Mouse (Mus musculus) urinary bladder, postnatal 36 days (tissue): ENCODE measurements at regions not wholly inside any gene's neighbourhood (a gene's known extent, or its start where the extent isn't known, plus 50 kb on each side); places are given as distances from the start of the nearest gene placed in this dataset.
A peak's percentile ranks its signal among the peaks of the same experiment; 100 is the strongest.

ENCODE experiments used
- DNase-seq, 2 experiments: peaks; one replicate each; pipeline ENCODE4 v3.0.0; 2022; ENCODE audit warnings: low spot score in 2 of 2, mixed read lengths in 1 of 2

DNA sequence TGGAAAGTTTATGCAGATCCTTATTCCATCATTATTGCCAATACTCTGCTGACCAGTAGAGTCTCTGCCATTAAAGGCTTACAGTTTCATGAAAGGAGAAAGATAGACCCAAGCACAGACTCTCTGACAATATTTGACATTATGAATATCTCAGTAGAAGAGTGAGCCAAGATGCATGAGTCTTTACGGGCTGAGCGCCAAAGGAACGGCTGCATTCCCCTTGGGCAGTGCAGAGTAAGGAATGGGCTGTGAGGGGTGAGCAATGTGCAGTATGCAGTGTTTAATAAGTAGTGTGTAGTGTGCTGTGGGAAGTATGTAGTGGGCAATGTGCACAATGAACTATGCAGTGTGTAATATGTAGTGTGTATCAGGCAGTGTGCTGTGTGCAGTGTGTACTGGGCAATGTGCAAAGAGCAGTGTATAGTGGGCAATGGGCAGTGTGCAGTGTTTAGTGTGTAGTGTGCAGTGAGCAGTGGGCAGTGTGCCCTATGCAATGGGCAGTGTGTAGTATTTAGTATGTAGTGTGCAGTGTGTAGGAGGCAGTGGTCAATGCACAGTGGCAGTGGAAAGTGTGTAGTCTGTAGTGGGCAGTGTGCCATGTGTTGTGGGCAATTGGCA is 671.8 kb downstream of the 5730522E02Rik start:
- DNase-seq: peak in 1 of 2 experiments; percentile 1

DNA sequence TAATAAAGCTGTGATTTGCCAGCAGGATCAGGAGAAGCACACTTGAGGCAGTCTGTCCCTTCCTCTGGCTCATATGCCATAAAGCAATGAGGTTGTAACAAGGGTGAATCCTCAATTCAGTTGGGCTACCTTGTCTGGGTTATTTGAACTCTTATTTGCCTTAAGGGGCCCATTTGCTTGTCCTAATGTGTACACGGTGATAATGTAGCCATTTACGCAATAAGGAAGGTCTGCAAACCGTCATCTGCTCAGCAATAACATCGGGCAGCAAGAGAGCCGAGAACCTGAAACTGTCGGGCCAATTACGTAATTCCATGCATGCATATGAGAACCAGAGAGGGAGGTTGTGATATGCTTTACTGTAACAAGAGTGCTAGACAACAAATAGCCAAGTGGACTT is 674.5 kb downstream of the 5730522E02Rik start:
- DNase-seq: no peak

DNA sequence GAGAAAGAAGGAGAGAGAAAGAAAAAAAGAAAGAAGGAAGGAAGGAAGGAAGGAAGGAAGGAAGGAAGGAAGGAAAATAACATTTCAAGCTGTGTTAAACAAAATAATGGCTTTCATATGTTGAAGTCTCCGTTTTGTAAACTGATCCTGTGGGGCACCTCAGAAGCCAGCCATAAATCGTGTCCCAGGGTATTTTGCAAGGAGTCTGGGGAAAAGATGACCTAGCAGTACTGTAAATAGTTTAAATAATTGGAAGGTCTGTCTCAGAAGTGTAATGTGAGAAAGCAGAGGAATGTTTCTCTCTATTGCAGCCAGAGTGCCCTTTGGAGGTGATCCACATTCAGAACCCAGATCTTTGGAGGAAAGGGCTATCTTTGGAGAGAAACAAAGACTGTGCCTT is 677.5 kb downstream of the 5730522E02Rik start:
- DNase-seq: no peak

DNA sequence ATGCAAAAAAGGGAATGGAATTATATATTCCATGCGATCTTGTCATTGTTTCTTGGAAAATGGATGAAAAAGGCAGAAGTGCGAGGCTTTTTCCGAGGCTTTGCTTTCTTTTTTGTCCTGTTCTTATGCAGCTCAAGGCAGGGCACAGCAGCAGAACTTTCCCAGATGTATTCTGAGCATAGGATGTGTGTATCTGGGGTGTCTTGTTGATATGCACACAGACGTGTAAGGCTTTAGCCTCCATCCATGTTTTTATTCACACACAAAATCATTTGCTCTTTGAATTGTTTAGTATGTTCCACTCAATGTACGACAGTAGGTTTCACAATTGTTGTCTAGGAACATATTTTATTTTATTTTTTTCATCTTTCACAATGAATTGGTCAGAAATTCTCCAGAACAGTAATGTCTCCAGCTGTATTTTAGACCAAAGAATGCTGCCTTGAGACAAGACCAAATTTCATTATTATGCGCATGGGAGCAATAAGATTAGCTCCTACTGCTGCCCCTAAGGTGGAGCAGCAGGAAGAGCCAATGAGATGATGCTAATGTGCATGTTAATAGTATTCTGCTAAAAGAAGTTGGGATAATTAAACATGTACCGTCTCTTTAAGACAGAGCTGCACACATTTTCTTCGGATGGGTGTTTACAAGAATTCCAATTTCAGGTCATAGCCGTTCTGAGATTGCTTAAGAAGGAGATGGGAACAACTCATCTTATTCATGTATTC is 678.7 kb downstream of the 5730522E02Rik start:
- no peak for DNase-seq

DNA sequence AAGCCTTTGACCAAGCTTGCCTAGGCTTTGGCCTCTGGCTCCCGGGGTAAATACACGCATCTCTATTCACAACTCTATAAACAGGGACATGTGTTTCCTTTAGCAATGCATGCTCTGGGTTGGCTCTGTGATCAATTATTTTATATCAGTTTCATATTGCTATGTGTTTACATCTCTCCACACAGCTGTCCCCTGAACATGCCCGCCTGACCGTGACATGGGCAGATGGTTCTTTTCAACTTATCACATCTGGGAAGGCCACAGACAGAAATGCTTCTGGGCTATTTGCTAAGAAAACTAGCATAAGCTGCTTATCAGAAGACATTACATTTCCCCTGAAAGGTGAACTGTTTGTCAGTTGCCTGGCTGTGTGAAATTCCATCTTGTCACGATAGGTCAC is 682.5 kb downstream of the 5730522E02Rik start:
- DNase-seq: no peak

DNA sequence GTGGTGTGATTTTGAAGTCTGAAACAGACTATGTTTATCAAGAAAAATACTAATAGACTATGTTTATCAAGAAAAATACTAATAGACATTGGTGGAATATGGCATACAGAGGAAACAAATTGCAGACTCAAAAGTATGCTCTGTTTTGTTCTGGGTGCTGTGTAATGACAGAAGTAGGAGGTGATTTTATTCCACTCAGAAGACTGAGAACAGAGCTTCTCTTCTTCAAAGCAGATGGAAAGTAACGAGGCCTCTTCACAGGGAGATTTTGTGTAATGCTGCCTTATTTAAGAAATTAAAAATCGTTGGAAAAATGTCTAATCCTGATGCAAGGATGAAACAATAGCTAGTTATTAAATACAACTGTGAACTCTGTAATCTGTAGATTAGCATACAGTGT is 691.7 kb downstream of the 5730522E02Rik start:
- DNase-seq: no peak

DNA sequence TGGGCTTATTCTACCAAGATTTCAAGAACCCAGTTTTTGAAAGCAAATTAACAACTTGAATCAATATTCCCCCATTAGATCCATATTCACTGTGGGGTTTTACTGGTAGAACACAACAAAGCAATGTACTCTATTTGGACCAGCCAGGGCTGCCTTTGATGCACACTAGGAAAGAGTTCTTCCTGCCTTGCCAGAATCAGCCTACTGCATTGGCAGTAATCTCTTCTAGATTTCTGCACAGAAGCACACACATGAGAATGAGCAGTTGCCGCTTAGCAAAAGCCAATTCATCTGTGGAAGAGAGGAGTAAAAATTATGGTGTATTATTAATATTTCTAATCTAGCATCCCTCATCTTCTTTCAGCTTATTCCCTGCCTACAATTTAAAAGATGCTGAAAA is 692.4 kb downstream of the 5730522E02Rik start:
- DNase-seq: no peak

DNA sequence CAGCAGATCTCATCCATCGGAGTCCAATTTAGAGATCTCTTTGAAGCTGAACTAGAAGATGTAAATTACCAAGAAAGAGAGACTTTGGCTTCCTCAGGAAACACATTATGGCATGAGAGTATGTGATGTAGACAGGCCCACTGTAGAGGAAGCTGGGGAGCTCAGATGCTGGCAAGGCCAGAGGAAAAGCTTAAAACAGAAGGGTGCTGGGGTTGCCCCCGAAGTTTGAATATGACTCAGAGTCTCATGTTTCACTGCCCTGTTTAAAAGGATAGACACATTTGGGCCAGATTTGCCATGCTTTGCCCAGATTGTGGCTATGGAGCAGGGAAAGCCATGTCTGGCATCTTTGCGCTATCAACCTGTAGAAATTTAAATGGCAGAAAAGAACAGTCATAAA is 705.1 kb downstream of the 5730522E02Rik start:
- DNase-seq: no peak

DNA sequence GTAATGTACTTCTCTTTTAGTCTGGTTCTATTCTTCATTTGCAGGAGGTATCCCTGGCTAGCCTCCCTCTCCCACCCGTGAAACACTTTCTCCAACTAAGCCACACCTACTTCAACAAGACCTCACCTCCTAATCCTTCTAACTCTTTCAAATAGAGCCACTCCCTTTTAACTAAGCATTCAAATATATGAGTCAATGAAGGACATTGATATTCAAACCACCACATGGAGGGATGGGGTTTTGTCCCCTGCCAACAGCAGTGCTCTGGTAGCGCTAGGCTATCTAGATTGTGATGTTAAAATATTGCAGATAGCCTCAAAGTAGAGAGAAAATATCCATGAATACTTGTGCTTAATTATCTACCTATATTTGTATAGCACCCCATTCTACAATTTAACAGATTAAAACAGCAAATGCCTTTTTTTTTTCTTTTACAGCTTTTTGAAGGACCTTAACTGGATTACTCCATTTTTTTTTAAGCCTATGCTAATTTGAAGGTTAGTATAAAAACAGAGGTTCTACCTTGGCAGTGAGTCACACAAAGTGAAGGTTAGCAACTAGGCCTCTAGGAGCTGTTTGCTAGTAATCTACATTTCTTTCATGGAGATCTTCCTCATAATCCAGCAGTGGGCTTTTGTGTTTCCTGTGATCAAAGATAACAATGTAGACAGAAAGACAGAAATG is 736.7 kb downstream of the 5730522E02Rik start:
- no peak for DNase-seq

DNA sequence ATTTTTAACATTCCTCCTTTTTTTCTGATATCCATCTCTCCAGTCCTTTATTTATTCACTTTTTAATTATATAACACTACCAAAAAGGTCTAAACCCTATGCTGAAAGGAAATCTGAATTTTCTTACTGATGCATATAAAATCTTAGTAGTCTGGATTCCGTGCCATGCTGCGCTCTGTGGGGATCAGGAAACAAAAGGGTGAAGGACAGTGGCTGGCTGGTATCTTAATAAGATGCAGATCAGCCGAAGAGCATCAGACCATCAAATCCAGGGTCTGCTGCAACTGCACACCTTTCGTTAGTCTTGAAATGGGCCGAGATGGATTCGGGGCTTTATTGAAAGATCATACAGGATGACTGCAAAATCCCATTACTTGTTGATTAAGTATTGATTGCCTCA is 740.7 kb downstream of the 5730522E02Rik start:
- DNase-seq: no peak

DNA sequence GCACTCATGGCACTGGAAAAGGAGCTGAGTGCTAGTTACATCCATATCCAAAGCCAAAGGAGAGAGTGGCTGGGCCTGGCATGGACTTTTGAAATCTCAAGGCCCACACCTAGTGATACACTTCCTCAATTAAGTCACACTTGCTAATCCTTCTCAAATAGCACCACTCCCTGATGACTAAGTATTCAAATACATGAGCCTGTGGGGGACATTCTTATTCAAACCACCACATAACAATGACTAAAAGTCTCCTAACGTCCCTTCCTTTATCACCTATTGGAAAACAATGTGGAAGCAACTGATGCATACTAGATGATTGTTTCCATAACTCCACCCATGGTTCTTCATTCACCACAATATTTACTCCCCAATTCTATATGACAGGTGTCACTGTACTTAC is 773.4 kb downstream of the 5730522E02Rik start:
- no peak for DNase-seq

DNA sequence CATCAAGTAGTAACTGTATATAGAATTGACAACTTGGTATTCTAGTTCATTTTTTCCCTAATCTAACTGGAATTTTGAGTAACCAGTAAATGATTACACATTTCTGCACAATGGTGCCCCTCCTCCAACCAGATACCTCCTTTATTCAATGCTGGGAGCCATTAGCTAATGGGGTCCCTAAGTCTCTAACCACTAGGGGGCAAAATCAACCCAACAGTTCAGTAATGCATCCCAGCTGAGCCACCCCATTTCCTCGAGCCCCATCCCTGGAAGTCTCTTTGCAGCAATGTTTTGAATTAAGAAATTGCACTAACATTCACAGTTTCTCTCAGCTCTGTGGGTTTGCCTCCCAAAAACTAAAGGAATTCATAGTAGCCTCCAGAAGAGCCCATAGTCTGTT is 774.9 kb downstream of the 5730522E02Rik start:
- no peak for DNase-seq

DNA sequence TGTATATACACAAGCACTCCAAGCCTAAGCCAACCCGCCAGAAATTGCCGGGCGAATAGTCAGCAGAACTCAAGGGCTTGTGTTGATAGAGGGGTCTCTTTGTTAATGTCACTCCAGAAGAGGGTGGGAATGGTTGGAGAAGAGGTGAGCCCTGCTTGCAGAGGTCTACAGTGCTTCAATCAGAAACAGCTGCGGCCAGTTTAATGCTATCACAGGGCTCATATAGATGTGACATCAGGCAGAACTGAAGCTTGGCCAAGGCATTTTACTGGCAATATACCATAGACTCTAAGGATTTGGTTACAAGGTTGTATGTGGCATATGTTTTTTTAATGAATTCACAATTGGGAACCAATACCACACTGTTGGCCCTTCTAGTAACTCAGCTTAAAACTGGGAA is 787.4 kb downstream of the 5730522E02Rik start:
- no peak for DNase-seq

DNA sequence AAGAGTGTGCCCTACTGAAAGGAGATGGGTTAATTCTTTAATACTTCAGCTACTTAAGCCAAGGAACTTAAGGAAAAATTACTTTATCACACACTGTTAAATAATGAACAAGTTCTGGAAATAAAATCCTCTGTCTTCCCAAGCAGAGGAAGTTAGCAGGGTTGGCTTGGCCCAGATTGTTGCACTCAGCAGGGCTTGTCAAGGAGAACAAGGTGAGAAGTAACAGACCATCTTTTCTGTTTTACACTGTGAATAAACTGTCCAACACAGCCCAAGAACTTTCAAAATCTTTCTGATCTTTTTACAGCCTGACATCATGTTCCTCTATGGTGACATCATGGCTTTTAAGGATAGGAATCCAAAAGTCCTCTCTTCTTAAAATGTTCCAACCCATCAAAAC is 789.1 kb downstream of the 5730522E02Rik start:
- DNase-seq: no peak

DNA sequence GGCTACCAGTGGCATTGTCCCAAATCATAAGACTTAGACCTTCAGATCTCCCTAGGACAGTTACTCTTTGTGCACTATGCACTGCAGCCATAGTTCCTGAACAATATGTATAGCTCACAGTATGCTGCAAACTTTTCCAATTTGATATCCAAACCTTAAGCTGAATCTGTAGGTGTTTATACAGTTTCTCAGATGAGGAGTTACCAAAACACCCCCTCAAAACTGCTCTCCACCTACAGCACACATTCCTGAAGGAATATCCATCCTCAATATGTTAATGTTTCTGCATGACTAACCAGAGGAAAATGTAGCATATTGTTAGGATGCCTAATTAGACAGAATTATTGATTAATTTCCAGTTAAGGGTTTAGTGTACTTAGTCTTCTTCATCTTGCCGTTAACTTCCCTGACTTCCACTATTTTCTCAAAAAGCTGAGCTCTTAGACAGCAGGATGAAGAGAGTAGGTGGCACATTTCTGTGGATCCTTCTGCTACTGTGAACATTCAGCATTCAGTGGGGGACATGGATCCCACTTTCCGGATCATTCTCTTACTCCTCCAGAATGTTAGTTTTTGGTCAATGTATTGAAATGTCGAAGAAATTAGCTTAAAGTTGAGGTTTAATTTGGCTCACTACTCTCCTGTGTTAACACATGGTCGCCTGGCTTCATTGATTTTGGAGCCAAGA is 800.0 kb downstream of the 5730522E02Rik start:
- no peak for DNase-seq

DNA sequence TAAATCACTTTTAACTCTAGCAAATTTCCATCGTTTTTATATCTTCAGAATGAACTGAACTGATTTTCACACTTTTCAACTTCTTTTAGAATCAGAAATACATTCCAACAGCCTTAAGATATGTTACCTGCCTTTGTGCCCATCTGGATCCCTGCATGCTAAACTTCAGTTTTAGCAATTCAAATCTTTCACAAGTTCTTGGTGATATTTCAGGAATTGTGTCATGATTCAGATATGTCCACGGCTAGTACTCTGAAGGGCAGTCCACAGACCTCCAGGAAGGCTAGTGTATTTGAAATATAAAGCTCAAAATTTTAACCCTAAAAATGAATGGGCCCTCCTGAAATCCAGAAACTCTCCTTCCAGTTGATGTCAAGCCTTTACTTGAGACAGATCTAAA is 818.9 kb downstream of the 5730522E02Rik start:
- DNase-seq: no peak

DNA sequence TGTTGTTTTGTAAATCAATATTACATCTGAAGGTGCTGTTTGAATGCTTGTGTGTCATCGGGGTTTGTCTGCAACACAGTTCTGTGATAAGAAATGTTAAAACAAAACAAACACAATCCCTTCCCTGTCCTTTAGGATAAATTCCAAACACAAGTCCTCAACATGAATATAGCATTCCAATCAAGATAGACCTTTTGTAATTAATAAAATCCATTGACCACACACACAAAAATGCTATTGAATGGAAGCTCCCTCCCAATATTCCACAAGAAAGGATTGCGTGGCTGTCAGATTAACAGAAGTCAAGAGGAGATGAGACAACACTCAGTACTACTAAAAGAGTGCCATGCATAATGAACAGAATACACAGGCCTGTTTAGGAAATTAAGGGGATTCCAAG is 843.5 kb downstream of the 5730522E02Rik start:
- DNase-seq: no peak

DNA sequence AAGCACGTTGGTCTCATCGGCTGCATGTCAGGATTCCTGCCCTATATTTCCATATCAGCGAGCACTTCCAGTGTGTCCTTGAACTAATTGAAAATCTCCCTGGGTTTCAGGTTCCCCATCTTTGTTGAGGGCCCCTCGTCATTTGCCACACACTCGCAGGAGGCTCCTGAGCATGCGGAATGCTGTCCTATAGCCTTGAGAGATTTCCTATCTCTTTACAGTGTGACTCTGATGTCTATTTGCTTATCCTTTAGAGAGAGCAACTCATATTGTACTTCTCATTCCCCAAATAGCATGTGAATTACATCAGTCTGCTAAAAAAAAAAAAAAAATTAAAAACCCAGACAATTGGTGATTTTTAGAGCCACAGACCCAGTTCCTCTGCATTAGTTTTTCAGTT is 845.1 kb downstream of the 5730522E02Rik start:
- DNase-seq: no peak

DNA sequence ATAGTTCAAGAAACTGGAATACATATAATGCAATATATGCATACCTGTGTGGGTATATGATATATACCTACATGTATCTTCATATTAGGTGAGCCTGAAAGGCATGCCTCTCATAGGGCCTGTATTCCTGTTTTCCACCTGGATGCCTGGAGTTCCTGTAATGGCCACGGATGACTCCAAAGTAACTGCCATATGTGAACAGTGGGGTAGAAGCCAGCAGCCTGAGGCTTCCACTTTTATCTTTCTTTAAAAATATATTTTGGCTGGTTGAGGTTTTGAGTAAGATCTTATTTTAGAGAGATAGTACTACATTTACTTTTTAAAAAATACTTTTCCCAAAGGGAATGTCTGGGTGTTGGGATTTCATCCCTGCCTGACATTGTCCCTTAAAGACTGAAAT is 850.8 kb downstream of the 5730522E02Rik start:
- DNase-seq: no peak

DNA sequence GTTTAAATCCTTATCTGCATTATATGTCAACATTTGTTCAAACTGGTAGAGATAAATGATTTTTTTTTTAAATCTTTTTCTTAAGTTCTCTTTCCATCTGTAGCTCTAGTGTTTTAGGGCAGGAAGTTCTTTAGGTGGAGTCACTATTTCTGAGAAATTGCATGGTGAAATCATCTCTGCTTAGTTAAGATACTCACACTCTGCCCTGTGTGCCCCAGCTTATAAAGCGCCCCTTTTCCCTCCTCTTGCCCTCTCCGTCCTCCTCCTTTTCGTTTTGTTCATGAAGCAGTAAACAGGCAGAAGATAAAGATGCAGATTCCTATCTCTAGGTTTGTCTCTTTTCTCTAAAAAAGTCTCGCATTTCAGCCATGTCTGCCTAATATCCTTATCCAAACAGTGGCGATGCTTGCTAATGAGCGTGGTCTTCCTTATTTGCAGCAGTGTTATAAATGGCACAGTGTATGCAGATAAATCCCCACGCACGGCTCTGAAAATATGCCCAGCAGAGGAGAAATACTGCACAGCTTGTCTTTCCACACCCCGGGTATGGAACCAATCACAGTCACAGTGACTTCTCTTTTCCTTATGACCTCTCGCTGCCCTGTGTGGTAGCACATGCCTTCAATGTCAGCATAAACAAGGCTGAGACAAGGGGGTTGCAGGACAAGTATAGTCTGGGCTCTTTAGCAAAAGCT is 852.7 kb downstream of the 5730522E02Rik start:
- DNase-seq: no peak

DNA sequence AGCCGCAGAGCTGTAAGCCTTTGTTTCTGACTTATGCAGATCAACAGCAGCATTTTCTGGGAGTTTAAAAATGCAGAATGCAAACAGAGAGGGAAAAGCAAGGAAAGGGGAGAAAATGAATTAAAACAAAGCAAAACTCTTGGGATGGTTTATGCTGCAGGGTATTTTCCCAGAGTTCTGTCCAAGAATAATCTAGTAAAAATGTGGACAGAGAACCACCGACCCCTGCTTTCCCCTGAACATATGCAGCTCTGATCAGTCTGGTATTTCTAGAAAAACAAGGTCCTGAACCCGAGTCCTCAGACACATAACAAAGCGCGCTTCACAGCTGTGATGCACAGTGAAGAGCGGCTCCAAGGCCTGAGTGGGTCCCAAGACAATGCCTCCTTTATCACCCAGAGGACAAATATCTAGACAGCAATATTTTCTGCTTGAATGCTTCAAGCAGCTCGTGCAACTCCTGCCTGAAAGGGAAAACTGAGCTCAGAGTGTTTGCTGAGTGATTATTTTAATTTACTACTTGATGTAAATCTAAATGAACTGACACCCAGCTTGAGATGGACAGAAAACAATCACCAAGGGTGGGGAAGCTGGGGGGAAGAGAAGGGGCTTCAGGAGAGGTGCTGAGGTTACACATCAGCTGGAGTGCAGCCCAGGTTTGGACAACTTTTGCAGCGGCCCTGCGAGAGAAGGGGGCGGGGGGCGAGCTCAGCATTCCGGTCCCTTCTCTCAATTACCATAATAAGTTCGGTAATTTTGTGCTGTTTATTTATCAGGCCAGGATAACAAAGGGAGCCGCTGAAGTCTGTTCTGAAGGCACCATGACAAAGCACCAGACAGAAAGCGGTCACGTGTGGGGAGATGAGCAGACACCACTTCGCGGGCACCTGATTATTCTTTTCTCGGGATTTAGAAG is 853.6 kb downstream of the 5730522E02Rik start:
- DNase-seq: no peak
